Mouse (Mus musculus): ENCODE measurements around the gene Relb. TPM values are rescaled to one million over a fixed set of nuclear protein-coding genes. Genes with fewer than 3 reads are reported as not detected.
A peak's percentile ranks its signal among the peaks of the same experiment; 100 is the strongest.

The Relb gene
- polyA plus RNA-seq, 1 experiment, result 144 TPM

DNA sequence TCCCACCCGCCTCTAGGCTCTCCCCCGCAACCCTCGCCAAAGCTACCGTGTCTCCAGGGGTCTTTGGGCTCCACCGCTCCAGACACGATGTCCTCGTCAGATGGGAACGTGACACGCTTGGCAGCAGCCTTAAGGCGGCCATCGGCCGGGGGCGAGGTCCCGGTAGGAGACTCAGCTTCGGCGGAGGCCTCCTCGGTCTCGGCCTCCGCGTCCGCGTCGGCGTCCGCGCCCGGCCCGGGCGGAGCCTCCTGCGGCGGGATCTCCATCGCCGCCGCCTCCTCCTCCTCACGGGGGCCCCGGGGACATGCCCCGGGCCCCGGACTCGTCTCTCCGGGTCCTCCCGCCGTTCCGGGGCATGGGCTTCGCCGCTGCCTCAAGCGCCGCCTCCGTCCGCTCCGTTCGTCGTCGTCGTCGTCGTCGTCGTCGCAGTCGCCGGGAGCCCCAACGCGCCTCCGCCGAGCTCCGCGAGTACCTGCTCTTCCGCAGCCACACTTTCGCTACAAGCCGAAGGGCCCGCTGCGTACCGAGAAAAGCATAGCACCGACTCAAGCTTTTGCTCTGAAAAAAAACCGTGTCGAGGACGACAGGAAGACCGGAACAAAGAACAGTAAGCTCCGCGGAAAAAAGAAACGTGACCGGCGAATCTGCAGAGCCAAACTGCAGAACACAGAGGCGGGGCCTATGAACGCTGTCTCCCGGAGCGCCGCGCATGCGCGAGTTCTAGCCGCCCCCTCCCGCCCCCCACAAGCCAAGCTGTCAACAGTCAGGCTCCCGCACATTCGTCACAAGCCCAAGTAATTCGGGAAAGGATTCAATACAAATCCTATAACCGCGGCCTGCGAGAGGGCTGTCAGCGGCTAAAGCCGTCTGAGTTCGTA, 67.2 kb downstream of the Relb start:
- H3K27me3 ChIP-seq (ENCODE audit: control insufficient read depth, insufficient read depth, low read length), result no peaks in the 10 kb centered on the region
- peaks cover 12% of the 10 kb centered on the region for H3K36me3 ChIP-seq (ENCODE audit: control insufficient read depth, insufficient read depth, low read length)
- TF ChIP-seq POLR2A (IDR thresholded peaks at IDR 0.05; ENCODE audit: low read depth, low read length) (peak; percentile 38), CTCF (IDR thresholded peaks at IDR 0.05; ENCODE audit: extremely low read depth, insufficient read length, insufficient replicate concordance, low read depth, low read length) (no peak)
- WGBS, result under 1% methylated on average over 101 of the region's 102 CpGs
- H3K4me3 ChIP-seq (ENCODE audit: low read depth, low read length), result peak overlapping the region; percentile 91
- H3K27ac ChIP-seq (ENCODE audit: insufficient read depth, low read depth, low read length), result peak overlapping the region; percentile 95
- H3K4me1 ChIP-seq (ENCODE audit: control insufficient read depth, insufficient read depth, insufficient read length, low read length), result peaks cover 37% of the 10 kb centered on the region

DNA sequence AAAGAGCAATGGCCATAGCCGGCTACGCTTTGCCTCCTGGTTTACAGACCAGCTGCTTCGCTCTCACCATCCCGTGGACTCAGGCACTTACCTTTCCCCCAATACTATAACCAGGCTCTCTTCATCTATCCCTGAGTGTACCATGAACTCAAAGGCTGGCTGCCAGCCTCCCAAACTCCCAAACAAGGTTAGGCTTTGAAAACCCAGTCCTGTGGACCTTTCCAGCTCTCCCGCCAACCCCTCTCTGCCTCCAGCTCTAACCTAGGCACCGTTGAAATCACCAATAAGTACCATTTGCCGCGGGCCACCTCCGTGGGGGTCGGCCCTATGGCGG, 67.8 kb downstream of the Relb start:
- Histone ChIP-seq H3K36me3 (ENCODE audit: control insufficient read depth, insufficient read depth, low read length) (peaks cover 12% of the 10 kb centered on the region), H3K27me3 (ENCODE audit: control insufficient read depth, insufficient read depth, low read length) (no peaks in the 10 kb centered on the region), H3K4me3 (ENCODE audit: low read depth, low read length) (peak overlapping the region; percentile 91), H3K4me1 (ENCODE audit: control insufficient read depth, insufficient read depth, insufficient read length, low read length) (peaks cover 41% of the 10 kb centered on the region), H3K27ac (ENCODE audit: insufficient read depth, low read depth, low read length) (peak overlapping the region; percentile 95)
- WGBS, result under 1% methylated on average over 11 of the region's 11 CpGs
- no peak for TF ChIP-seq CTCF (IDR thresholded peaks at IDR 0.05; ENCODE audit: extremely low read depth, insufficient read length, insufficient replicate concordance, low read depth, low read length)
- no peak for TF ChIP-seq POLR2A (IDR thresholded peaks at IDR 0.05; ENCODE audit: low read depth, low read length)

- H3K36me3 ChIP-seq (ENCODE audit: control insufficient read depth, insufficient read depth, low read length), result peaks cover 12% of the 10 kb centered on the region
- TF ChIP-seq POLR2A (IDR thresholded peaks at IDR 0.05; ENCODE audit: low read depth, low read length) (no peak; the same call in 1 of the 2 replicates), CTCF (IDR thresholded peaks at IDR 0.05; ENCODE audit: extremely low read depth, insufficient read length, insufficient replicate concordance, low read depth, low read length) (no peak)
Measured at GRCm38 (mm10) chr7:19560491-19561260, 68.6 kb downstream of the Relb start.

DNA sequence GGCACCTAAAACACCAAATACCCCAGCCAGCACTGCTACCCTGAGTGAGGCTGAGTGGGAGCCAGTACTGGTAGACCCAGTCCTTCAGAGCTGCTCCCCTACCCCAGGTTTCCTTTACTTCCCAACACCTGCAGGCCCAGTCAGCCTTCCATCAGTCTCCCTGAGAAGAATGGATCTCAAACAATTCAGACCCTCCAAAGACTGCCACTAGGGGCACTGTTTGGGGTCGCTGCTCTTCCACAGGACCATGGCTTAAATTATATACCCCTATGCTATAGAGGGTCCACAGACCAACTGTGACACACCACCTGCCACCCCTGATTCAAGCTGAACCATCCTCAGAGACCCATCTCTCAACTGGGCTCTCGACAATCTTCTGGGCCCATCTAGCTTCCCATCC, 70.3 kb downstream of the Relb start:
- Histone ChIP-seq H3K36me3 (ENCODE audit: control insufficient read depth, insufficient read depth, low read length) (peaks cover 2% of the 10 kb centered on the region; the same call in 1 of the 2 replicates), H3K4me1 (ENCODE audit: control insufficient read depth, insufficient read depth, insufficient read length, low read length) (peaks cover 44% of the 10 kb centered on the region), H3K27ac (ENCODE audit: insufficient read depth, low read depth, low read length) (no peak overlapping the region), H3K4me3 (ENCODE audit: low read depth, low read length) (no peak overlapping the region), H3K27me3 (ENCODE audit: control insufficient read depth, insufficient read depth, low read length) (no peaks in the 10 kb centered on the region)
- no peak for TF ChIP-seq POLR2A (IDR thresholded peaks at IDR 0.05; ENCODE audit: low read depth, low read length)
- peak; percentile 49; the same call in 1 of the 2 replicates for TF ChIP-seq CTCF (IDR thresholded peaks at IDR 0.05; ENCODE audit: extremely low read depth, insufficient read length, insufficient replicate concordance, low read depth, low read length)
- 63% methylated on average over 2 of the region's 2 CpGs for WGBS

More at GRCm38 (mm10) chr7:19560491-19561260, 68.6 kb downstream of the Relb start:
- Histone ChIP-seq H3K27me3 (ENCODE audit: control insufficient read depth, insufficient read depth, low read length) (no peaks in the 10 kb centered on the region), H3K4me3 (ENCODE audit: low read depth, low read length) (peak overlapping the region; percentile 91), H3K4me1 (ENCODE audit: control insufficient read depth, insufficient read depth, insufficient read length, low read length) (peaks cover 44% of the 10 kb centered on the region), H3K27ac (ENCODE audit: insufficient read depth, low read depth, low read length) (peak overlapping the region; percentile 95)
- 2% methylated on average over 11 of the region's 11 CpGs for WGBS

DNA sequence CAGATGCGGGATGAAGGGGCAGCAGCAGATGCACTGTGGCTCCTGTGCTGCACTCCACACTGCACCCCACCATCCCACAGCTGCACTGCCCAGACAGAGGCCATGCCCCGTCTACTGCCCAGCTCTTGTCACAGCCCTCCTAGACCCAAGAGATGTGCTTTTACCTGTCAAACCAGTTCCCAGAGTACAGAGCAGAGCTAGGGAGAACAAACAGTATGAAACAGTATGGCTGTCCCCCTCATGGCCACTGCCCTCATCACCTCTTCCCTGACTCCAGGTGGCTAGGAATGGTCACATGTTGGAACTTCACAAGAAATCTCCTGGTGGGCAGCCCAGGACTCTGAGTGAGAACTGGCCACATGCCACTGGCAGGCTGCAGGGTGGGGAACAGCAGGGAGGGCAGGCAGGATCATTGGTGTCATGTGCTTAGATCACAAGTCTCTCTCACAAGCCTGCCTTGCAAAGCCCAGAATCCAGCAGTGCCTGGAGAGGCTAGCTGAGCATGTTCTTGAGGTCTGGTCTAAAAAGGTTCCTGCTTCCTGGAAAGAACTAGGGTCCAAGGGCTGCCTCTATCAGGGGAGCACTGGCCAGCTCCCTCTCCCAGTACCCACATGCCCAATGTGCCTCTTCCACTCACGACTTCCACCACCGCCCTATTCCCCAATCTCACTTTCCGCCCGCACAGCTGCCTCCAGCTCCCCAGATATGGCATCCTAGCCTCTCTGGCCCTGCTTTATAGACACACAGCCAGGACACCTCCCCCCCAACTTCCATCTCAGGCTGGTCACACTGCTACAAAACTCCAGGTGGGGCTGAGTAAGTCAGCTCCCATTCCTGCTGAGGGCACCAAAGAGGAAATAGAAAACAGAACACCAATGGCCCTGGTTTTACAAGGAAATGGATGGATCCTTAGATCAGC, 71.0 kb downstream of the Relb start:
- 0 out of 2 replicates have a peak overlapping the region, but pooled peaks have one; percentile 71 for H3K27ac ChIP-seq (ENCODE audit: insufficient read depth, low read depth, low read length)
- peaks cover 44% of the 10 kb centered on the region for H3K4me1 ChIP-seq (ENCODE audit: control insufficient read depth, insufficient read depth, insufficient read length, low read length)
- H3K36me3 ChIP-seq (ENCODE audit: control insufficient read depth, insufficient read depth, low read length), result peaks cover 2% of the 10 kb centered on the region; the same call in 1 of the 2 replicates
- TF ChIP-seq CTCF (IDR thresholded peaks at IDR 0.05; ENCODE audit: extremely low read depth, insufficient read length, insufficient replicate concordance, low read depth, low read length) (no peak), POLR2A (IDR thresholded peaks at IDR 0.05; ENCODE audit: low read depth, low read length) (no peak)
- H3K27me3 ChIP-seq (ENCODE audit: control insufficient read depth, insufficient read depth, low read length), result no peaks in the 10 kb centered on the region
- 64% methylated on average over 6 of the region's 6 CpGs for WGBS
- H3K4me3 ChIP-seq (ENCODE audit: low read depth, low read length), result no peak overlapping the region

GRCm38 (mm10) chr7:19557086-19557485, 72.2 kb downstream of the Relb start:
- Histone ChIP-seq H3K27me3 (ENCODE audit: control insufficient read depth, insufficient read depth, low read length) (no peaks in the 10 kb centered on the region), H3K27ac (ENCODE audit: insufficient read depth, low read depth, low read length) (peak overlapping the region; percentile 71), H3K4me3 (ENCODE audit: low read depth, low read length) (no peak overlapping the region), H3K4me1 (ENCODE audit: control insufficient read depth, insufficient read depth, insufficient read length, low read length) (peaks cover 46% of the 10 kb centered on the region), H3K36me3 (ENCODE audit: control insufficient read depth, insufficient read depth, low read length) (peaks cover 2% of the 10 kb centered on the region; the same call in 1 of the 2 replicates)
- TF ChIP-seq CTCF (IDR thresholded peaks at IDR 0.05; ENCODE audit: extremely low read depth, insufficient read length, insufficient replicate concordance, low read depth, low read length) (no peak), POLR2A (IDR thresholded peaks at IDR 0.05; ENCODE audit: low read depth, low read length) (no peak)
- WGBS, result 45% methylated on average over 2 of the region's 2 CpGs

Other genes starting within 250 kb of the Relb start
- 21.0 and 31.2 TPM in 2 replicates for gene Ercc2, start 247.4 kb downstream of the Relb start, polyA plus RNA-seq (2012; rRNA removed)
- gene Klc3, start 225.3 kb downstream of the Relb start, polyA plus RNA-seq (2012; rRNA removed), result 2.6 and 3.5 TPM in 2 replicates
- 31.9 and 45.3 TPM in 2 replicates for gene Ckm, start 224.7 kb downstream of the Relb start, polyA plus RNA-seq (2012; rRNA removed)
- gene Mark4, start 170.6 kb downstream of the Relb start, polyA plus RNA-seq (2012; rRNA removed), result 11.6 and 27.4 TPM in 2 replicates
- 6.5 and 12.0 TPM in 2 replicates for gene Exoc3l2, start 166.1 kb downstream of the Relb start, polyA plus RNA-seq (2012; rRNA removed)
- 11.9 and 24.9 TPM in 2 replicates for gene Bloc1s3, start 121.1 kb downstream of the Relb start, polyA plus RNA-seq (2012; rRNA removed)
- 56.3 and 120 TPM in 2 replicates for gene Trappc6a, start 121.0 kb downstream of the Relb start, polyA plus RNA-seq (2012; rRNA removed)
- 0.23 and 0.43 TPM in 2 replicates for gene Nkpd1, start 111.6 kb downstream of the Relb start, polyA plus RNA-seq (2012; rRNA removed)
- 57.9 and 115 TPM in 2 replicates for gene Ppp1r37, start 66.4 kb downstream of the Relb start, polyA plus RNA-seq (2012; rRNA removed)
- gene Zfp296, start 52.2 kb downstream of the Relb start, polyA plus RNA-seq (2012; rRNA removed), result 3.0 and 3.7 TPM in 2 replicates
- gene Gemin7, start 51.8 kb downstream of the Relb start, polyA plus RNA-seq (2012; rRNA removed), result 85.5 and 146 TPM in 2 replicates
- gene Clasrp, start 25.0 kb downstream of the Relb start, polyA plus RNA-seq (2012; rRNA removed), result 91.6 and 184 TPM in 2 replicates
- 70.5 and 141 TPM in 2 replicates for gene Clptm1, start 35.6 kb upstream of the Relb start, polyA plus RNA-seq (2012; rRNA removed)
- 1,337 and 1,661 TPM in 2 replicates for gene Apoc2, start 48.5 kb upstream of the Relb start, polyA plus RNA-seq (2012; rRNA removed)
- gene Gm44805, start 52.0 kb upstream of the Relb start, polyA plus RNA-seq (2012; rRNA removed), result 0.37 and 0.69 TPM in 2 replicates
- gene Apoc4, start 52.0 kb upstream of the Relb start, polyA plus RNA-seq (2012; rRNA removed), result 0.33 and 1.4 TPM in 2 replicates
- not detected in 2 replicates for gene Apoc1, start 63.2 kb upstream of the Relb start, polyA plus RNA-seq (2012; rRNA removed)
- 591 and 688 TPM in 2 replicates for gene Apoe, start 69.8 kb upstream of the Relb start, polyA plus RNA-seq (2012; rRNA removed)
- gene Tomm40, start 86.0 kb upstream of the Relb start, polyA plus RNA-seq (2012; rRNA removed), result 62.8 and 72.9 TPM in 2 replicates
- 128 and 208 TPM in 2 replicates for gene Nectin2, start 121.0 kb upstream of the Relb start, polyA plus RNA-seq (2012; rRNA removed)
- 18.6 and 20.3 TPM in 2 replicates for gene Bcam, start 141.6 kb upstream of the Relb start, polyA plus RNA-seq (2012; rRNA removed)
- gene Cblc, start 167.4 kb upstream of the Relb start, polyA plus RNA-seq (2012; rRNA removed), result 56.7 and 145 TPM in 2 replicates
- 169 and 226 TPM in 2 replicates for gene Bcl3, start 193.3 kb upstream of the Relb start, polyA plus RNA-seq (2012; rRNA removed)
- 0.13 TPM in 1 of 2 replicates, not detected in the other for gene Gm19345, start 222.6 kb upstream of the Relb start, polyA plus RNA-seq (2012; rRNA removed)
- gene Ceacam16, start 231.9 kb upstream of the Relb start, polyA plus RNA-seq (2012; rRNA removed), result 0.47 and 1.3 TPM in 2 replicates